Mouse (Mus musculus) liver, embryonic 14 days (tissue): ENCODE results near the gene Eci2. TPM values are rescaled to one million over a fixed set of nuclear protein-coding genes. Genes with fewer than 3 reads are reported as not detected.

ENCODE experiments used
- polyA plus RNA-seq: library from polyadenylated mRNA; depleted of rRNA; stranded (reverse); fragments of >200 nt; gene quantifications from 2 replicates; pipeline ENCODE4 v1.2.3, GENCODE M21; 2012; rRNA removed

The Eci2 gene
- 27.3 and 32.0 TPM in 2 replicates for polyA plus RNA-seq

DNA sequence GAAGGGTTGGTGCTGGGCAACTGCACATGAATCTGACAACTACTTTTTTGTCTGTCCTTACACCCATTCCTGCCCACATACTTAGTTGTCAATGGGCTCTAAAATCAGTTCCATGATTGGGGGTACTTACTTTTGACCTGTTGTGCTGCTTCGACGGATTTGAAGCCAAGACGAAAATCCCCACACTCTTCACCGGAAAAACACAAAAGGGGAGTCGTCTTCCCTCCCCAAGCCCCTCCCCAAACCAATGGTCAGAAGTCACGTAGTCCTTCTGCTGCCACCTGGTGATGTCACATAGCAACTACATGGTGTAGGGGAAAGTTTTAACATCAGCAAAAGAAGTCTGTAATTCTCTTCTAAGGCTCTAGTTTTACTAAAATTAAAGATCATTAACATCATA, at the start of gene Eci2:
Gene Eci2, minus strand, starts transcription at position 218 of the 400 bp plus-strand sequence.

DNA sequence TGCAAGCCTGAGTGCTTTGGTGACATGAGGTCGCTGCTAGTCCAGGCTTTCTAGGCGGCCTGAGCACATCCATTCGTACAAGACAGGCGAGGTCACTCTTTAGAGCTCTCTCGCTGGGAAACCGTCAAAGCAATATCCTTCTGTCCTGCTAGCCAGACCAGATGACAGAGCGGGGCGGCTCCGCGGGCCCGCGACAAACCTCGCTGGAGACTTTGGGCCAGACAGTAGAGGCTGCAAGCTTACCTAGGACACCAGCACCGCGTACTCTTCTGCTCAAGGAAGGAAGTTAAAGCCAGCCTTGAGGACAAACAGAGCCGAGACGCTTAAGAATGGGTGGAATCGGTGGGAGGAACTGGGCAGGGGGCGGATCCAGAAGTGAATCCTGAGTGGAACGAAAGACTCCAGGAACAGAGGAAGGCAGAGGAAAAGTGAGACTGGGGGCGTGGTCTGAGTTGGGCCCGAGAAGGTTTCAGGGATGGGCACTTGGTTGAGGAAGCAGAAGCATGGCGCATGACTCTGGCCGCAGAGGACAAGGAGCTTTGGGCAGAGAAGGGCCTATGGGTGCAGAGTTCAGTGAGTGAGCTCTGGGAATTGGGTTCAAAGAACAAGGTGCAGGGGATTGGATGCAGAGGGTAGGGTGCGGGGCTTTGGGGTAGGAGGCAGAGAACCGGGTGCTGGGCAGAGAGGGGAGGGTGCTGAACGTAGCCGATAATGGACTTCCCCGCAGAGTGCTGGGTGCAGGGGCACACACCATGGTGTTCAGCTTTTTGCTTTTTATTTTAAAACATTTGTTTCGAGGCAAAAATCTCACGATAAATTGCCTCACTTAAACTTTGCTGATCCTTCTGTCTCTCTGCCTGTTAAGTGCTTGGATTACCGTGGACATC, 63.1 kb downstream of the Eci2 start, which contains the start of gene Eci3:
Gene Eci3, minus strand, starts transcription at position 300 of the 887 bp plus-strand sequence.

Other genes with a start within 250 kb of the Eci2 start
- gene Prpf4b, start 151.8 kb downstream of the Eci2 start, polyA plus RNA-seq, result 56.2 and 57.3 TPM in 2 replicates
- 0.07 and 0.18 TPM in 2 replicates for gene Fam217a, start 102.8 kb downstream of the Eci2 start, polyA plus RNA-seq
- gene 4933417A18Rik, start 102.7 kb downstream of the Eci2 start, polyA plus RNA-seq, result not detected in 2 replicates
- gene Eci3, start 63.3 kb downstream of the Eci2 start, polyA plus RNA-seq, result 0.02 and 0.03 TPM in 2 replicates